Mouse (Mus musculus): ENCODE results near the gene Musk. TPM values are rescaled to one million over a fixed set of nuclear protein-coding genes. Genes with fewer than 3 reads are reported as not detected.

The Musk gene
- total and polyA plus RNA-seq, 3 experiments = 0.16 to 0.83 (median 0.32) TPM

DNA sequence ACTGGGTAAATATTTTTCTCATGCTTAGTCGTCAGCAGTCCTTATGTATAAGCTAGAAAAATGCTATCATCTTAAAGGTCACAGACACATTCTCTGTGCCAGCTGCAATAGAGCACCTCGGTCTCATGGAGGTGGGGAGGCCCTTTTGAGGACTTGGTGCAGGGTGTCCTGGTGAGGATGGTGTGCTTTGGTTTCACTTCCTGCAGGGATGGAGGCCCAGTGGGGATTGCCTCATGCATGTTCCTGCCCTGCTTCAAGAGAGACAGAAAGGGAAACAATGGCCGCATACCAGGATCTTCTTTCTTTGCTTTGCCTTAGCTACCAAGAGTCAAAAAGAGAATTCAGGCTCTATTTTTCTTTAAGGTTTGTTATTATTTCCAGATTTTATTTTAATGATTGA, 31.8 kb downstream of the Musk start:
- DNase-seq = no peak

DNA sequence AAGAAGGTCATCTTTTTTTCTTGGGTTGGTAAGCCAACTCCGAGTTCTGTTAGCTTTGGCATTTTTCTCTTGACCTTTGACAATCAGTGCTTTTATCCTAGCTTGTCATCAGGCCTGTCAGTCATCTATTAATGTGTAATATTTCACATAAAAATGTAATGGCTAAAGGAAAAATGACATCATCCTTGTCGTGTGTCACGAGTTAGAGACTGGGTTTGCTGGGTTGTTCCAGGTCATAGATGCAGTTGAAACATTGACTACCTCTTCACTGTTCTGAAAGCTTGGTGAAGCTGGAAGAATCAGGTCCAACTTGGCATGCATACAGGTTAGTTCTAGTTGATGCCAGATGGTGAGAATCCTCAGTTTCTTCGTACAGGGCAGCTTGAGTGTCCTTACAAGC, 34.5 kb downstream of the Musk start:
- DNase-seq = no peak

DNA sequence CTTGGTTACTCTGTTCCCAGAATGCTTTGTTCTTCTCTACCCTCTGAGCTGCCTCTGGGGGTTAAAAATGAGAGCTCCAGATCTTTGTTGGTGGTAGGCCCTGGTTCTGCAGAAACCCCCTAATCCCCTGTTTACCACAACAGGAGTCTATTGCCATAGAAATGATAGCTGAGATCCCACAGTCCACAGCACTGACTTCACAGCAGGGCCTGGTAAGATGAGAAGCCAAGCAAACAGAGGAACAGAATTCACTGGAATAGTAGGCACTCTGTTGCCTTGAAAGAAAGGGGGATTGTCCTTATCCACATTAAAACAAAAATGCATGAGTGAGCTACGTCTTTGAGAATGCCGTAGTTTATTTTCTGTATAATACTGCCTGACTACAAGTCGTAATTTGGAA, 41.0 kb downstream of the Musk start:
- DNase-seq = no peak

DNA sequence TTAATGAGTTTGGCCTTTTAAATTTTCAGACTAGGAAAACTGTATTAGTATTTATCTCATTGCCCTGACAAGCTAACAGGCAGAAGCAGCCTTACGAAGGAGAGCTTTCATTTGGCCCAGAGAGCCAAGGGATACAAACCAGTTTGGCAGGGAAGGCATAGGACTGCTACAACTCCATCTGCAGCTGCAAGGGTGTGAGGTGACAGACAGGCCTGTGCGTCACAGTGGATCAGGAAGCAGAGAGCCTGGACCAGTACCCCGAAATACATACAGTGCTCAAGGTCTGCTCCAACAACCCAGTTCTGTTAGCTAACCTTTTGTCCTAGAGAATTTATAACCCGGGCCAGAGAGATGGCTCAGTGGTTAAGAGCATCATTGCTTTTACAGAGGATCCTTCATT, 42.5 kb downstream of the Musk start:
- no peak for DNase-seq

DNA sequence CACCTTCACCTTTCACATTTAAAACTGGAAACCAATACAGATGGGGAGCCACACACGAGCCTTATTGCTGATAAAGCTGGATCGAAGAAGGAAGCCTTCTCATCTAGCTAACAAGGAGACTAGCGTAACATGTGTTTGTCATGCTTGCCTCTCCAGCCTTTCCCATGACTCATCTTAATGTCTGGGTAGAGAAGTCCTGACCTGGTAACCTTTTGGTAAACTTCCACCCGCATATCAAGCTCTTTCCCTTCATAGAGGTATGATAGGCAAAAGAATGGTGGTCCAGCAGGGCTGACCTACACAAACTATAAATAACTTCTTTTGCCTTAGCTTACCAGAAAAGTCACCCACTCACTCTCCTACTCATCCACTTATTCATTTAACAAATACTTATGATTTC, 44.3 kb downstream of the Musk start:
- no peak for DNase-seq

- DNase-seq = peak; percentile 14
Observed at GRCm38 (mm10) chr4:58330864-58331638, 45.3 kb downstream of the Musk start.

DNA sequence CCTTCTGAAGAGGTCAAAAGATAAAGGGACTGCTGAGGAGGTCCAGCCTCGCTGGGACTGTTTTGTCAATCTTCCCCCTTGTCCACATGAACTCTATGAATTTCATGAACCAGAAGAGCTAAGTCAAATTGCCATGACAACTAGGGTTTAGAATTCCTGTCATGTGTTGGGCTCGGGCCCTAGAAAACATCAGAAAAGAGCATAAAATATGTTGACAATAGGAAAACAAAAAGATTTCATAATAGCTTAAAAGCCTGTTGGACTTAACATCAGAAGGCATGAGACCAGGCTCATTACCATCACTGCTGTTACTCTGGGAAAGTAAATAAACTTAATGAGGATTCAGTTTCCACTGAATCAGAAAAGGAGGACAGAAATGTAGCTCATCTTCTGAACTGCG, 46.6 kb downstream of the Musk start:
- no peak for DNase-seq

- no peak for DNase-seq
Observed at GRCm38 (mm10) chr4:58336227-58336626, 50.5 kb downstream of the Musk start.

- DNase-seq = no peak
Observed at GRCm38 (mm10) chr4:58339226-58339625, 53.5 kb downstream of the Musk start.

DNA sequence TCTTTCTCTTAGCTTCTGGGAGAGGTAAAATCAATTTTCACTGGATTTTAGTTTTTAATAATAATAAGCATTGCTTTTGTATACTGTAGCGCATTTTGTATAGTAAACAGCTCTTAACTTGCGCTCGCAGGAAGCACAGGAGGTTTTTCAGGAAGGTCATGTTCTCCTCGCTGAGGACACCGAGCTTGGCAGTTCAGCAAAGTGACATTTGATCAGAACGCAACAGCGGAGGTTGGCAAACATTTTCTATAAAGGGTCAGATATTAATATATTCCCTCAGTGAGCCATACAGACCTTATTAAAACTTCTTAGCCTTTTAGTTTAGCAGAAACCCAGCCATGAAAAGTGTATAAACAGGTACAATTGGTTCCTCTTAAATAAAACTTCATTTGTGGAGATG, 64.4 kb downstream of the Musk start:
- DNase-seq = no peak

DNA sequence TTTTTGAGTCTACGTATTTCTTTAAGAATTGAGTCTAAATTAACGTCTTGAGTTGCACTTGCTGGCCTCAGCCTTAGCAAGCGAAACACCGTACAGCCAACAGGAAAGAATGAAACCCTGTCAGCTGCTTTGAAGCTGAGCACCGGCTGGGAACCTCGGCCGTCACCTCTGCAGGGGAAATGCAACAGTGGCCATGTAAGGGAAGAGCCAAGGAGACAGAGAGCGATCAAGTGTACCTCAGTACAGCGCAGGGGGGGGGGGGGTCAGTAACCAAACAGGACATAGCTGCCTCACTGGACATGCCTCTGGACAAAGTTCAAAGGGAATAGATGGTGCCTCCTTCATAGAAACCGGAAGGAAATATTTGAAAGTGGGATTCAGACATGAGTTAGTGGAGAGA, 65.4 kb downstream of the Musk start:
- DNase-seq = no peak

DNA sequence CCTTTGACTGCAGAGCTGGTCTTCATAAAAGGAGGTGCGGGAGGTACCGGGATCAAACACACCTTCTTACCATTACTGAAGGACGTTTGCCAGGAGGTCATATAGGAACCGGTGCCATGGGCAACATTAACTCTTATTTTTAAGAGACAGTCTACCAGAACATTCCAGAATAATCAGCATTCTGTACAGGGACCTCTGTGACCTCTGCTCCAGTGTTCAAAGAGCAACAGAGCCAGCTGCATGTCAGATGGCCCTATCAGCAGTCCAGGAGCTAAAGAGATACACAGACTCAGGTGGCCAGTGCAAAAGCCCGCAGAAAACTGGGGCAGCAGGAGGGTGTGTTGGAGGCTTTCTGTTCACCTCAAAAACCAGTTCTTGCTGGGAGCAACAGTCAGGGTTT, 65.8 kb downstream of the Musk start:
- no peak for DNase-seq

DNA sequence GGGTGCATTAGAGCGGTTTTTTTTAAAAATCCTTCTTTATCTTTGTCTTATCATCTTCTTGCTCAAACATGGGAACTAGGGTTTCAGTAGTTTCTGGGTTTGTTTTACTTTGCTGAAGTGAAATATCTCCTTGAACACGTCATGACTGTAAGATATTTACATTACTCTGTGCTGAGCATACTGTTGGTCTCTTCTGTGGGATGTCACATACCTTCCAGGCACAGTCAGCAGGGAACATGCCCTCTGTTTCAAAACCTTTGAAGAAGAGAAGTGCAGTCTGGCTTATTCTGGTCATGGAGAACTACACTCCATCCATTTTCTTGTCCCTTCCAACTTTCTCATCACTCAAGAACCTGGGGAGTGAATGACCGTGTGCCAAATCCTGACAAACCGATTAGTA, 73.2 kb downstream of the Musk start:
- DNase-seq = no peak

DNA sequence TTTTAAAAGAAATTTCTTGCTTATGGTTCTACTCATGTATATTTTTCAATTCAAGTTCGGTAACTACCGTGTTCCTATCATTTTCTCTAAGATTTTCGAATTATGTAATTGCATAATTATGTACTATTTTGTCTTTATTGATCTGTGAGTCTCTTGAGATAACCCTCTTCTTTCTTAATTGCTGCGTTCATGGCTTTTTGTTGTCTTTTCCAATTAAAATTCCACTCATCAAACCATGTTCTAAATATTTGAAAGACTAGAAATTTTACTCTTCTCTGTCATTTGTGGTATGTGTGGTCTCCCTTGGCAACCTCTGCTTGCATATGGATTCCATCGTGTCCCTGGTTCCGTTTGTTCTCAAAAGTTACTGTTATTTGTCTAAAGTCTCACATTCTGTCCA, 79.6 kb downstream of the Musk start:
- DNase-seq = no peak

DNA sequence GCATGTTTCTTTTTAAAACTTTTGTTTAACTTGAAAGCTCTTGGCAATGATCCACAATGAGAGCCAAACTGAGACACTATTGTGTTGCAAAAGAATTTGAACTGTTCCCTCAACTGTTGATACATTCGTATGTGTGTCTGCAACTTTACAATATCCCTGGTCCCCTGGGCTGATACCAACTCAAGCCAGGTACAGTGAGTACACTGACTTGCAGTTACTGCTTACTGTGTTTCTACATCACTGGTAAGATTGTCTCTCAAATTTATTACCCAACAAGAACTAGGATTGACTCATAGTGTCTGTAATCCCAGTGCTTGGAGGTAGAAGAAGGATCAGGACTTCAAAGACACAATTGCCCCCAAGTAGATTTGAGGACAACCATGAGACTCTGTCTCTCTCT, 85.3 kb downstream of the Musk start:
- no peak for DNase-seq

DNA sequence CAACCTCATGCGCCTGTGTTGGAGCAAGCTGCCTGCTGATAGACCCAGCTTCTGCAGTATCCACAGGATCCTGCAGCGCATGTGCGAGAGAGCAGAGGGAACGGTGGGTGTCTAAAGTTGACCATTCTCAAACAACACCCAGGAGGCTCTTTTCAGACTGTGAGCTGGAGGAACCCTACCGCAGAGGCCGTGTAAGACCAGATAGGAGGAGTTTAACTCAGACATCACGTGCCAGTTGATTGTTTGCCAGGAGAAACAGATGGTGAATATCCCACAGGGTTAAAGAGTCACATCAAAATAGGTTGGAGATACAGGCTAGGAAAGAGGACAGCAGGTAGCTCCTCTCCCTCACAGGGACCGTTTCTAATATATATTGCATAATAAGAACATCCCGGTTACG, 87.8 kb downstream of the Musk start:
- no peak for DNase-seq

- peak; percentile 79 for DNase-seq
Observed at GRCm38 (mm10) chr4:58374141-58374870, 88.5 kb downstream of the Musk start.

DNA sequence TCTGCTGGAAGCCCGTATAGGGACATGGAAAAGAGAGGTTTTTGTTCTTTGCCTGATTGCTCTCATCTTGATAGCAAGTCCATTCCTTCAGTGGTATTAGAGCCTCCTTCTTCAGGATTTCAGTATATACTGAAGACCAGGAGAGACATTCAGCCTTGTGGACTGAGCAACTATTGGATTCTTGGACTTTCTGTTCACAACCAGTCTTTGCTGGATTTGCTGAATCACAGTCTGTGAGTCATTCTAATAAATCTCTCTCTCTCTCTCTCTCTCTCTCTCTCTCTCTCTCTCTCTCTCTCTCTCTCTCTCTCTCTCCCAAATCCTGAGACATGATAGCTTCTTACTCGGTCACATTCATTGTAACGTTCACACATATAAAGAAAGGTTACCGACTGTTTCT, 93.4 kb downstream of the Musk start:
- DNase-seq = no peak

DNA sequence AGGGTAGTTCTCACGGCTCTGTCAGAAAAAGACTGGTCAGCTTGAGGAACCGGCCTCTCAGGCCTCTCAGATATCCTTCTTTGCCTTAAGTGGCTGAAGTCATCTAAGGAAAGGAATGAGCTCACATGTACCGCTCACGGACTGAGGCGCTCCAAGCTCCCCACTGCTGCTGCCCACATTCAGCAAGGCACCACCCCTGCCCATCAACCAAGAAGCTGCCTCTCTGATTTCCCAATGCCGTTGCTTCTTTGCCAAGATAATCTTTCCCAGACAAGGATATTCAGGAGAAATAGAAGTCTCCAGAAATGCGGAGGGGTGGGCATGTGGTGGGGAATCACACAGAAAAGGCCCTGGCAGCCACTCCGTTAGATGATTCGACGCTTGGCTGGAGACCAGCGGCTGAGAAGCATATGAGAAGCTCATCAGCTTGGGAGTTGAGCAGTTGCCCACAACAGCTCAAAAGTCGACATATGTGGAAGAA, 115.1 kb downstream of the Musk start:
- peak; percentile 25 for DNase-seq

DNA sequence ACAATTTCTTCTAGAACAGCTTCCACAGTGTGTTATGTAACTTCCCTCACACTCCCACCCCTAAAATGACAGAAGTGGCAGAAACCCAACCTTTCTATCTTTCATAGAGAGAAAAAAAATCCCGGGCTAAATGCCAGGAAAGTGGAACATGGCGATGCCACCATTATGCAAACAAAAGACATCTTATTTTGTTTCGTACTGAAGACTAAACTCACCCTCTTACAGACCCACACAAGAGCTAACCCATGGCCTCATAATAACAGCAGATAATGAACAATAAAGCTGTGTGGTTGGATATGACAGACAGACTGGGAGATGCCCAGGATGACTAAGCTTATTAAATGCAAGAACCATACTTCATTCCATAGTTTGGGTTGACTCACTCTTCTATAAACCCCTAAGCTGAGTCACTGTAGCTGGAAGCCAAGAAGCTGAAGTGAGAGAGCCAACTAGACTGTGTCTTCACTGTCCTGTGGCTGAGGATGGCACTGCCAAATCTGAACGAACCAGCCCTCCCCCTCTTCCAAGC, 116.3 kb downstream of the Musk start:
- DNase-seq = peak; percentile 42

- DNase-seq = peak; percentile 44
Observed at GRCm38 (mm10) chr4:58413188-58414185, 127.7 kb downstream of the Musk start.

- DNase-seq = no peak
Observed at GRCm38 (mm10) chr4:58415537-58415936, 129.8 kb downstream of the Musk start.
